Mouse (Mus musculus): ENCODE measurements around the gene Smim1. TPM values are rescaled to one million over a fixed set of nuclear protein-coding genes. Genes with fewer than 3 reads are reported as not detected.

Gene Smim1
- total and polyA plus RNA-seq, 3 experiments = 118 to 219 (median 188) TPM

DNA sequence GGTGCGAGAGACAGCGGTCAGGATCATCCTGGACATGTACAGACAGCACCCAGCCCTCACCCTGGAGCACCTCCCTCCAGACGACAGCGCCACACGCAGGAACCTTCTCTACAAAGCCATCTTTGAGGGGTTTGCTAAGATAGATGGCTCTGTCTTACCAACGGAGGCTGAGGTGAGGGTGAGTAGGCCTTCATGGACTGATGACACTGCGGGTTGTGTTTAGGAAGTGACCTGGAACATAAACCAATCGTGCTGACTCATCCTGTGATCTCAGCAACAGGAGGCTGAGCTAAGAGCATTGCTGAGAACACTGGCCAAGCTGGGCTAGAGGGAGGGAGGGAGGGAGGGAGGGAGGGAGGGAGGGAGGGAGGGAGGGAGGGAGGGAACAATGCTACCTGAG lies 32.5 kb downstream of the Smim1 start:
- no peaks in the 10 kb centered on the region for H3K27me3 ChIP-seq (ENCODE audit: control insufficient read depth in 1 of 2, insufficient read depth in 2 of 2, low read length in 2 of 2)
- no peaks in the 10 kb centered on the region for H3K4me1 ChIP-seq (ENCODE audit: control insufficient read depth in 1 of 2, insufficient read depth in 2 of 2, low read length in 2 of 2)
- no peak overlapping the region for H3K9ac ChIP-seq (ENCODE audit: control insufficient read depth, low read depth, low read length, poor library complexity, severe bottlenecking)
- no peak overlapping the region for H3K4me3 ChIP-seq (ENCODE audit: control insufficient read depth in 1 of 2, insufficient read depth in 1 of 2, low read depth in 2 of 2, low read length in 2 of 2)
- no peaks in the 10 kb centered on the region for H3K9me3 ChIP-seq (replicated peaks; ENCODE audit: insufficient read depth, low read length)
- no peak for TF ChIP-seq BHLHE40 (IDR thresholded peaks at IDR 0.05; ENCODE audit: borderline replicate concordance, low read depth, low read length)
- TF ChIP-seq MAX (IDR thresholded peaks at IDR 0.05; ENCODE audit: low read length) = no peak
- TF ChIP-seq KAT2A (conservative IDR thresholded peaks at IDR 0.05; ENCODE audit: low read depth, low read length) = no peak
- TF ChIP-seq ZMIZ1 (IDR thresholded peaks at IDR 0.05; ENCODE audit: low read depth, low read length) = no peak
- no peak for TF ChIP-seq NRF1 (IDR thresholded peaks at IDR 0.05; ENCODE audit: insufficient read depth, low read depth, low read length, poor library complexity, severe bottlenecking)
- TF ChIP-seq USF1 (IDR thresholded peaks at IDR 0.05; ENCODE audit: low read depth, low read length) = no peak
- no peak for TF ChIP-seq TCF12 (IDR thresholded peaks at IDR 0.05; ENCODE audit: low read depth, low read length)
- no peak for TF ChIP-seq UBTF (IDR thresholded peaks at IDR 0.05; ENCODE audit: borderline replicate concordance, insufficient read depth, low read depth, low read length)
- no peaks in the 10 kb centered on the region for H3K79me2 ChIP-seq (ENCODE audit: control insufficient read depth, insufficient read depth, low read length, poor library complexity)
- no peaks in the 10 kb centered on the region; a peak in 1 of 4 replicates for H3K36me3 ChIP-seq (ENCODE audit: control insufficient read depth in 1 of 2, insufficient read depth in 2 of 2, low read length in 2 of 2)
- no peak overlapping the region for H3K27ac ChIP-seq (ENCODE audit: control insufficient read depth, low read depth, low read length)
- DNase-seq (ENCODE audit: low read depth, low spot score) = no peak

DNA sequence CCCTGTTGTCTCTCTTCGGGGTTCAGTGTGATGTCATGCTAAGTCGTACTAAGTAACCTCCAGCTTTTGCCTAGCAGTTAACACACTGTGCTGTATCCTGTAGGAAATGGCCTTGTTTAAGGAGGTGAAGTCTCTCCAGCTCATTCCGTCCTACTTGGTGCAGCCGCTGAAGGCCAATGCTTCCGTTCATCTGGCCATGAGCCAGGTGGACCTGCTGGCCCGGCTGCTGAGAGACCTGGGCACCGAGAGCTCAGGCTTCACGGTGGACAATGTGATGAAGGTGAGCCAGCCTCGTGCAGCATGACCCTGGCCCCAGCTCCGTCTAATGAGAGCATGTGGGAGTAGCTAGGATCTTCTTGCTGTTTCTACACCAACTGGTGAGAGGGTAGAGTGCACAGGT lies 33.3 kb downstream of the Smim1 start:
- no peaks in the 10 kb centered on the region for H3K9me3 ChIP-seq (replicated peaks; ENCODE audit: insufficient read depth, low read length)
- no peak overlapping the region for H3K9ac ChIP-seq (ENCODE audit: control insufficient read depth, low read depth, low read length, poor library complexity, severe bottlenecking)

DNA sequence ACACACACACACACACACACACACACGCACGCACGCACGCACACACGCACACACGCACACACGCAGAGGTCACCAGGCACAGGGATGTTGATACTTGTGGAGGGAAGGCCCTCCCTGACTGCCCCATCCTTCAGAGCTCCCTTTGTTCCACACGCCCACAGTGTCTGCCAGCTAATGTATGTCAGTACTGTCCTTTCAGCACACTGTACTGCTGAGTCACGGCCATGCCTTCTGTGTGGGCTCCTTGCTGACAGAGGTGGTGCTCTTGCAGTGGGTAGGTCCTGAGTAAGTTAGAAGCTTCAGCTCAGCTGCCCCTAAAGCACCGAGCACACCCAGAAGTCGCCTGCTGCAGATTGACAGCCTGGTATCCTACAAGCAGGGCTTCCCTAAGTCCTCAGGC lies 45.6 kb downstream of the Smim1 start:
- H3K9ac ChIP-seq (ENCODE audit: control insufficient read depth, low read depth, low read length, poor library complexity, severe bottlenecking) = no peak overlapping the region
- peaks cover 4 to 7% of the 10 kb centered on the region in 2 experiments; a peak in 2 of 4 replicates for H3K4me1 ChIP-seq (ENCODE audit: control insufficient read depth in 1 of 2, insufficient read depth in 2 of 2, low read length in 2 of 2)
- H3K27me3 ChIP-seq (ENCODE audit: control insufficient read depth in 1 of 2, insufficient read depth in 2 of 2, low read length in 2 of 2) = no peaks in the 10 kb centered on the region
- H3K9me3 ChIP-seq (replicated peaks; ENCODE audit: insufficient read depth, low read length) = no peaks in the 10 kb centered on the region
- H3K36me3 ChIP-seq (ENCODE audit: control insufficient read depth in 1 of 2, insufficient read depth in 2 of 2, low read length in 2 of 2) = peaks cover 0 to 7% of the 10 kb centered on the region in 2 experiments; a peak in 2 of 4 replicates
- peaks cover 19% of the 10 kb centered on the region for H3K79me2 ChIP-seq (ENCODE audit: control insufficient read depth, insufficient read depth, low read length, poor library complexity)
- H3K4me3 ChIP-seq (ENCODE audit: control insufficient read depth in 1 of 2, insufficient read depth in 1 of 2, low read depth in 2 of 2, low read length in 2 of 2) = no peak overlapping the region
- DNase-seq (ENCODE audit: low read depth, low spot score) = no peak
- H3K27ac ChIP-seq (ENCODE audit: control insufficient read depth, low read depth, low read length) = no peak overlapping the region
- TF ChIP-seq CHD1 (IDR thresholded peaks at IDR 0.05; ENCODE audit: low read depth, low read length) = no peak
- no peak for TF ChIP-seq UBTF (IDR thresholded peaks at IDR 0.05; ENCODE audit: borderline replicate concordance, insufficient read depth, low read depth, low read length)
- no peak for TF ChIP-seq ETS1 (IDR thresholded peaks at IDR 0.05; ENCODE audit: low read depth, low read length)
- TF ChIP-seq ZMIZ1 (IDR thresholded peaks at IDR 0.05; ENCODE audit: low read depth, low read length) = no peak
- TF ChIP-seq ZKSCAN1 (IDR thresholded peaks at IDR 0.05; ENCODE audit: low read depth, low read length) = no peak
- no peak for TF ChIP-seq HCFC1 (IDR thresholded peaks at IDR 0.05; ENCODE audit: low read depth, low read length)
- no peak for TF ChIP-seq JUND (IDR thresholded peaks at IDR 0.05; ENCODE audit: low read depth, low read length)
- TF ChIP-seq POLR2AphosphoS5 (IDR thresholded peaks at IDR 0.05; ENCODE audit: borderline replicate concordance, low read depth, low read length) = no peak
- TF ChIP-seq SIN3A (IDR thresholded peaks at IDR 0.05; ENCODE audit: low read length) = no peak
- no peak for TF ChIP-seq MAX (IDR thresholded peaks at IDR 0.05; ENCODE audit: low read length)
- no peak for TF ChIP-seq RCOR1 (IDR thresholded peaks at IDR 0.05; ENCODE audit: low read depth, low read length)
- TF ChIP-seq RAD21 (IDR thresholded peaks at IDR 0.05; ENCODE audit: low read depth, low read length) = no peak
- no peak for TF ChIP-seq POLR2AphosphoS2 (IDR thresholded peaks at IDR 0.05; ENCODE audit: low read length)
- no peak for TF ChIP-seq POLR2A (IDR thresholded peaks at IDR 0.05; ENCODE audit: control insufficient read depth in 1 of 2, insufficient read depth in 1 of 2, low read depth in 1 of 2, low read length in 2 of 2, poor library complexity in 1 of 2)
- TF ChIP-seq MXI1 (IDR thresholded peaks at IDR 0.05; ENCODE audit: low read depth, low read length) = no peak

More for the DNA sequence above, 33.3 kb downstream of the Smim1 start:
- no peaks in the 10 kb centered on the region for H3K4me1 ChIP-seq (ENCODE audit: control insufficient read depth in 1 of 2, insufficient read depth in 2 of 2, low read length in 2 of 2)
- no peaks in the 10 kb centered on the region for H3K79me2 ChIP-seq (ENCODE audit: control insufficient read depth, insufficient read depth, low read length, poor library complexity)
- no peak for TF ChIP-seq ZKSCAN1 (IDR thresholded peaks at IDR 0.05; ENCODE audit: low read depth, low read length)
- TF ChIP-seq CTCF (IDR thresholded peaks at IDR 0.05 in 2 of 3, conservative IDR thresholded peaks at IDR 0.05 in 1 of 3; ENCODE audit: control insufficient read depth in 1 of 3, insufficient read depth in 1 of 3, low read depth in 2 of 3, low read length in 3 of 3, poor library complexity in 1 of 3, severe bottlenecking in 1 of 3) = no peak
- no peak for TF ChIP-seq GATA1 (IDR thresholded peaks at IDR 0.05; ENCODE audit: low read depth, low read length)
- no peak for TF ChIP-seq TAL1 (IDR thresholded peaks at IDR 0.05; ENCODE audit: low read length)
- TF ChIP-seq GABPA (IDR thresholded peaks at IDR 0.05; ENCODE audit: low read depth, low read length) = no peak
- no peak for TF ChIP-seq MAX (IDR thresholded peaks at IDR 0.05; ENCODE audit: low read length)
- TF ChIP-seq MEF2A (IDR thresholded peaks at IDR 0.05; ENCODE audit: extremely low read depth, insufficient replicate concordance, low read depth, low read length, poor library complexity, severe bottlenecking) = no peak
- TF ChIP-seq MYC (IDR thresholded peaks at IDR 0.05; ENCODE audit: low read depth, low read length) = no peak
- no peak for TF ChIP-seq MXI1 (IDR thresholded peaks at IDR 0.05; ENCODE audit: low read depth, low read length)
- no peak for TF ChIP-seq USF2 (IDR thresholded peaks at IDR 0.05; ENCODE audit: borderline replicate concordance in 1 of 2, insufficient read depth in 1 of 2, low read depth in 1 of 2, low read length in 2 of 2)
- no peak for TF ChIP-seq MAFK (IDR thresholded peaks at IDR 0.05; ENCODE audit: borderline replicate concordance, low read depth, low read length)
- no peak for TF ChIP-seq UBTF (IDR thresholded peaks at IDR 0.05; ENCODE audit: borderline replicate concordance, insufficient read depth, low read depth, low read length)
- TF ChIP-seq SIN3A (IDR thresholded peaks at IDR 0.05; ENCODE audit: low read length) = no peak
- no peak for TF ChIP-seq CHD2 (IDR thresholded peaks at IDR 0.05; ENCODE audit: low read length)
- no peak for TF ChIP-seq ELF1 (IDR thresholded peaks at IDR 0.05; ENCODE audit: low read depth, low read length)
- H3K36me3 ChIP-seq (ENCODE audit: control insufficient read depth in 1 of 2, insufficient read depth in 2 of 2, low read length in 2 of 2) = no peaks in the 10 kb centered on the region; a peak in 1 of 4 replicates
- H3K27me3 ChIP-seq (ENCODE audit: control insufficient read depth in 1 of 2, insufficient read depth in 2 of 2, low read length in 2 of 2) = no peaks in the 10 kb centered on the region
- H3K4me3 ChIP-seq (ENCODE audit: control insufficient read depth in 1 of 2, insufficient read depth in 1 of 2, low read depth in 2 of 2, low read length in 2 of 2) = no peak overlapping the region
- no peak for DNase-seq (ENCODE audit: low read depth, low spot score)
- H3K27ac ChIP-seq (ENCODE audit: control insufficient read depth, low read depth, low read length) = no peak overlapping the region
